Mouse (Mus musculus) lung, adult 2 months (tissue): ENCODE measurements around the gene Gse1.

ENCODE experiments used
- CTCF ChIP-seq: fragments of 200-500 bp; IDR thresholded peaks from 2 replicates; pipeline ENCODE4 v1.5.1; 2011; ENCODE audit warnings: mild to moderate bottlenecking, low read length, control low read depth; ENCODE audit not compliant: insufficient read depth
- POLR2A ChIP-seq: fragments of 200-500 bp; IDR thresholded peaks from 2 replicates; pipeline ENCODE4 v1.6.1; 2011; ENCODE audit warnings: low read depth, mild to moderate bottlenecking, control low read depth, low read length, borderline replicate concordance; ENCODE audit errors: extremely low read depth

GRCm38 (mm10) chr8:120506562-120506961 lies 278.3 kb downstream of the Gse1 start:
- TF ChIP-seq POLR2A (no peak), CTCF (peak; percentile 64)
